In the genomic region with DNA sequence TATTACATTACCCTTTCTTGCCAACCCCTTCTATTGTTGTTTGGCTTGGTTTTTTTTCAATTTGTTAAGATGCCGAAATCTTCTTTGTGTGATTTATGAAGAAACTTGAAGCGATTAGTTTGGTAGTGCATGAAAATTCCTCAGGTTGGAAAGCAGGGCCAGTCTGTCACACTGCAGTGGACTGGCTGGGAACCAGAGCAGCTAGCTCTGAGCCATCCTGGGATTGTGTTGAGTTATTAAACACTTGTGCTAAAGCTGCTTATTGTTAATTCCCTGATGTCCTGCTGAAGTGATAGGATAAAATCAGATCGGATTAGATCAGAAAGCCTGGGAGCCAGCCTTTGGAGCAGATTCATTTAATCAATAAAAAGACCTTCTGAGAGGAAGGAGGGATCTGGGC, we compare ENCODE assay signal across 24 mouse cellular contexts.
DNase-seq lines count a peak whose midpoint lies in the region; ATAC-seq and TF ChIP-seq lines count a peak whose summit lies in the region.
"Had no signal": no experiment of that assay in that cellular context is flagged by ENCODE, and none has a peak within 500 bp of the region (broad histone marks: within the 10 kb centered on the region; RNA-seq: fewer than 3 reads in every experiment).

No protein-coding gene starts in this region.

- no peak overlapping the region for H3K4me2 ChIP-seq in forebrain, embryonic 14.5 days (ENCODE audit: low read length)
- no peak overlapping the region for H3K4me2 ChIP-seq in forebrain, embryonic 11.5 days (ENCODE audit: low read depth, low read length, severe bottlenecking)
- no peak overlapping the region for H3K4me2 ChIP-seq in kidney, postnatal 0 days (ENCODE audit: low read length)
- H3K4me2 ChIP-seq in midbrain, postnatal 0 days (ENCODE audit: low read depth, low read length, poor library complexity, severe bottlenecking): no peak overlapping the region
- H3K4me2 ChIP-seq: embryonic facial prominence, embryonic 15.5 days; forebrain, embryonic 13.5 days; limb, embryonic 13.5 days; liver, embryonic 11.5 days had no signal

- no peak for TF ChIP-seq CTCF in kidney, postnatal 0 days (IDR thresholded peaks at IDR 0.05; ENCODE audit: low read depth)
- TF ChIP-seq CTCF in midbrain, postnatal 0 days (IDR thresholded peaks at IDR 0.05): no peak

- no peaks in the 10 kb centered on the region for H3K9me3 ChIP-seq in forebrain, embryonic 14.5 days (replicated peaks; ENCODE audit: control insufficient read depth, low read length)
- H3K9me3 ChIP-seq in forebrain, embryonic 11.5 days (ENCODE audit: control insufficient read depth, low read length): no peaks in the 10 kb centered on the region
- no peaks in the 10 kb centered on the region for H3K9me3 ChIP-seq in kidney, postnatal 0 days (replicated peaks; ENCODE audit: low read length)
- H3K9me3 ChIP-seq in midbrain, postnatal 0 days (ENCODE audit: low read length): no peaks in the 10 kb centered on the region
- H3K9me3 ChIP-seq: embryonic facial prominence, embryonic 15.5 days; forebrain, embryonic 13.5 days; limb, embryonic 13.5 days had no signal

- H3K9ac ChIP-seq in forebrain, embryonic 14.5 days (ENCODE audit: low read length): no peak overlapping the region
- no peak overlapping the region for H3K9ac ChIP-seq in forebrain, embryonic 11.5 days (ENCODE audit: low read length)
- H3K9ac ChIP-seq in kidney, postnatal 0 days (ENCODE audit: low read depth, low read length): no peak overlapping the region
- no peak overlapping the region for H3K9ac ChIP-seq in midbrain, postnatal 0 days (replicated peaks; ENCODE audit: low read length, poor library complexity, severe bottlenecking)
- H3K9ac ChIP-seq: embryonic facial prominence, embryonic 15.5 days; forebrain, embryonic 13.5 days; limb, embryonic 13.5 days; liver, postnatal 0 days had no signal

- H3K4me1 ChIP-seq in forebrain, embryonic 14.5 days (ENCODE audit: control insufficient read depth, insufficient read depth, low read length): peaks cover 29% of the 10 kb centered on the region
- peaks cover 7% of the 10 kb centered on the region; the same call in 1 of the 2 replicates for H3K4me1 ChIP-seq in forebrain, embryonic 11.5 days (replicated peaks; ENCODE audit: control insufficient read depth, insufficient read depth, low read length)
- peaks cover 12% of the 10 kb centered on the region; the same call in 1 of the 2 replicates for H3K4me1 ChIP-seq in kidney, postnatal 0 days (replicated peaks; ENCODE audit: insufficient read depth, low read length)
- no peaks in the 10 kb centered on the region for H3K4me1 ChIP-seq in midbrain, postnatal 0 days (ENCODE audit: insufficient read depth, low read length)

- H3K4me3 ChIP-seq in forebrain, embryonic 14.5 days (ENCODE audit: low read depth, low read length): no peak overlapping the region
- H3K4me3 ChIP-seq in forebrain, embryonic 11.5 days (ENCODE audit: low read depth, low read length): no peak overlapping the region
- H3K4me3 ChIP-seq in kidney, postnatal 0 days (replicated peaks; ENCODE audit: low read depth, low read length): no peak overlapping the region
- H3K4me3 ChIP-seq in midbrain, postnatal 0 days (ENCODE audit: low read depth, low read length): no peak overlapping the region
- H3K4me3 ChIP-seq: embryonic facial prominence, embryonic 15.5 days; forebrain, embryonic 13.5 days; limb, embryonic 13.5 days had no signal

- WGBS in forebrain, embryonic 14.5 days: 11% methylated on average over 3 of the region's 3 CpGs
- 22% methylated on average over 3 of the region's 3 CpGs for WGBS in forebrain, embryonic 11.5 days
- WGBS in kidney, postnatal 0 days: 37% methylated on average over 3 of the region's 3 CpGs
- WGBS in midbrain, postnatal 0 days: 25% methylated on average over 3 of the region's 3 CpGs

- no peaks in the 10 kb centered on the region for H3K36me3 ChIP-seq in forebrain, embryonic 14.5 days (ENCODE audit: control insufficient read depth, insufficient read depth, low read length)
- no peaks in the 10 kb centered on the region for H3K36me3 ChIP-seq in forebrain, embryonic 11.5 days (ENCODE audit: control insufficient read depth, insufficient read depth, low read length)
- H3K36me3 ChIP-seq in kidney, postnatal 0 days (ENCODE audit: insufficient read depth, low read length): no peaks in the 10 kb centered on the region
- H3K36me3 ChIP-seq in midbrain, postnatal 0 days (ENCODE audit: insufficient read depth, low read length): no peaks in the 10 kb centered on the region
- H3K36me3 ChIP-seq: embryonic facial prominence, embryonic 15.5 days; limb, embryonic 13.5 days had no signal

- H3K27me3 ChIP-seq in forebrain, embryonic 14.5 days (replicated peaks; ENCODE audit: control insufficient read depth, insufficient read depth, low read length): 0 out of 2 replicates have a peak, but pooled peaks cover 2% of the 10 kb centered on the region
- peaks cover 3% of the 10 kb centered on the region; the same call in 1 of the 2 replicates for H3K27me3 ChIP-seq in forebrain, embryonic 11.5 days (ENCODE audit: control insufficient read depth, insufficient read depth, low read length)
- no peaks in the 10 kb centered on the region for H3K27me3 ChIP-seq in kidney, postnatal 0 days (ENCODE audit: insufficient read depth, low read length)
- H3K27me3 ChIP-seq in midbrain, postnatal 0 days (ENCODE audit: insufficient read depth, low read length): no peaks in the 10 kb centered on the region; the same call in 1 of the 2 replicates
- H3K27me3 ChIP-seq: embryonic facial prominence, embryonic 15.5 days; limb, embryonic 13.5 days had no signal

- no peak overlapping the region for H3K27ac ChIP-seq in forebrain, embryonic 14.5 days (ENCODE audit: low read depth, low read length)
- H3K27ac ChIP-seq in forebrain, embryonic 11.5 days (ENCODE audit: low read depth, low read length): no peak overlapping the region
- H3K27ac ChIP-seq in kidney, postnatal 0 days: no peak overlapping the region
- no peak overlapping the region for H3K27ac ChIP-seq in midbrain, postnatal 0 days (ENCODE audit: low read depth, low read length)
- H3K27ac ChIP-seq: embryonic facial prominence, embryonic 15.5 days; forebrain, embryonic 13.5 days; limb, embryonic 13.5 days had no signal

- no peak for ATAC-seq in forebrain, embryonic 14.5 days
- ATAC-seq in forebrain, embryonic 11.5 days (replicated peaks; ENCODE audit: low FRiP score): no peak
- peak; percentile 71; the same call in 1 of the 2 replicates for ATAC-seq in kidney, postnatal 0 days (replicated peaks; ENCODE audit: low FRiP score, low read depth)
- no peak for ATAC-seq in midbrain, postnatal 0 days (ENCODE audit: low FRiP score)
- ATAC-seq: CD4-positive, CD25-positive, alpha-beta regulatory T cell, adult 4 months; forebrain, embryonic 13.5 days; intestine, embryonic 16.5 days; liver, postnatal 0 days had no signal

- peak; percentile 39 for DNase-seq in forebrain, embryonic 14.5 days (ENCODE audit: low spot score)
- DNase-seq in forebrain, embryonic 11.5 days (ENCODE audit: low spot score): no peak
- peak; percentile 72 for DNase-seq in kidney, postnatal 0 days (ENCODE audit: low spot score)
- no peak for DNase-seq in kidney, postnatal 25 days
- peak; percentile 49 for DNase-seq in Muller cell, postnatal 12 days (ENCODE audit: inconsistent ontology term)
- DNase-seq in midbrain, postnatal 0 days (ENCODE audit: low spot score): peak; percentile 57
- DNase-seq in heart, postnatal 4 days: no peak
- DNase-seq: adrenal gland, adult 2 months; adrenal gland, postnatal 36 days; cerebellum, adult 9-10 months; gastrocnemius, postnatal 14 days; heart, postnatal 14 days; kidney, postnatal 14 days; liver, postnatal 0 days; lung, postnatal 36 days; right cerebral cortex, adult 18-20 months; spleen, adult 18-20 months; thymus, postnatal 14 days had no signal

Comparison
In these comparisons a context has a peak if more than half of its experiments do, and no peak if none do; other contexts are left out.
1. DNase-seq: peak in forebrain, embryonic 14.5 days (single experiment), kidney, postnatal 0 days (single experiment), Muller cell, postnatal 12 days (single experiment) and midbrain, postnatal 0 days (single experiment); none in forebrain, embryonic 11.5 days (single experiment), kidney, postnatal 25 days (0 of 2) and heart, postnatal 4 days (single experiment).